Mouse (Mus musculus) limb, embryonic 12.5 days (tissue): ENCODE measurements around the gene Taar4. TPM values are rescaled to one million over a fixed set of nuclear protein-coding genes. Genes with fewer than 3 reads are reported as not detected.

Experiments used
- ATAC-seq: fragments of 200-750 bp; cut with Nextera tagmentation; 2 replicates; pipeline ENCODE4 v1.8.0; 2017; ENCODE audit warnings: low read depth, moderate TSS enrichment; ENCODE audit not compliant: insufficient number of reproducible peaks, insufficient read depth, low FRiP score, low TSS enrichment
- H3K27ac ChIP-seq: fragments of 300-500 bp; sonication (generic); 2 replicates; pipeline ENCODE4 v1.5.1; 2016; ENCODE audit warnings: mild to moderate bottlenecking, moderate library complexity
- H3K27me3 ChIP-seq: fragments of 300-500 bp; sonication (generic); 2 replicates; pipeline ENCODE4 v1.6.1; 2016; ENCODE audit warnings: mild to moderate bottlenecking, moderate library complexity
- H3K36me3 ChIP-seq: fragments of 300-500 bp; sonication (generic); 2 replicates; pipeline ENCODE4 v1.6.1; 2016; ENCODE audit warnings: mild to moderate bottlenecking, moderate library complexity
- H3K4me1 ChIP-seq: fragments of 300-500 bp; sonication (generic); replicated peaks from 2 replicates; pipeline ENCODE4 v1.6.1; 2016
- H3K4me2 ChIP-seq: fragments of 300-500 bp; sonication (generic); 2 replicates; pipeline ENCODE4 v1.6.1; 2016; ENCODE audit warnings: mild to moderate bottlenecking, moderate library complexity
- H3K4me3 ChIP-seq: fragments of 300-500 bp; sonication (generic); replicated peaks from 2 replicates; pipeline ENCODE4 v1.5.1; 2016; ENCODE audit warnings: mild to moderate bottlenecking
- H3K9ac ChIP-seq: fragments of 300-500 bp; sonication (generic); replicated peaks from 2 replicates; pipeline ENCODE4 v1.6.1; 2016; ENCODE audit warnings: mild to moderate bottlenecking, moderate library complexity
- H3K9me3 ChIP-seq: fragments of 300-500 bp; sonication (generic); 2 replicates; pipeline ENCODE4 v1.6.1; 2016; ENCODE audit warnings: mild to moderate bottlenecking, moderate library complexity
- WGBS: fragments of 180-500 bp; shearing (Covaris S2); methylation state at CpG from one replicate; pipeline ENCODE4 v1.1.7; 2016; 5-methylcytosine and 5-hydroxymethylcytosine counted together
- polyA plus RNA-seq: library from polyadenylated mRNA; unstranded; fragments of >200 nt; fragmentation: Nextera tagmentation; extraction: Ambion mirVana; gene quantifications from 2 replicates; pipeline ENCODE4 v1.2.1, GENCODE M21; 2016

The Taar4 gene
- not detected in 2 replicates for polyA plus RNA-seq

- Histone ChIP-seq H3K4me3 (no peak within 1 kb of the TSS), H3K9ac (no peak within 1 kb of the TSS), H3K4me1 (no peaks in the 10 kb centered on the region), H3K36me3 (no peaks in the 10 kb centered on the region), H3K9me3 (no peaks in the 10 kb centered on the region), H3K4me2 (no peak within 1 kb of the TSS), H3K27ac (no peak within 1 kb of the TSS), H3K27me3 (no peaks in the 10 kb centered on the region)
- ATAC-seq, result no peak
- WGBS, result 89% methylated on average over 13 of the region's 13 CpGs
Observed at GRCm38 (mm10) chr10:23960444-23960915, at the start of gene Taar4. Gene Taar4, plus strand, starts transcription at chr10:23960494.

GRCm38 (mm10) chr10:23920056-23920455, 40.2 kb upstream of the Taar4 start, which contains the start of gene Taar1:
Gene Taar1, plus strand, starts transcription at chr10:23920356.
- no peaks in the 10 kb centered on the region for H3K9me3 ChIP-seq
- WGBS, result 93% methylated on average over 4 of the region's 4 CpGs
- H3K4me2 ChIP-seq, result no peak within 1 kb of the TSS
- H3K4me1 ChIP-seq, result no peaks in the 10 kb centered on the region
- H3K27ac ChIP-seq, result no peak within 1 kb of the TSS
- H3K27me3 ChIP-seq, result no peaks in the 10 kb centered on the region
- no peak within 1 kb of the TSS for H3K4me3 ChIP-seq
- H3K36me3 ChIP-seq, result no peaks in the 10 kb centered on the region
- ATAC-seq, result no peak
- no peak within 1 kb of the TSS for H3K9ac ChIP-seq

- no peaks in the 10 kb centered on the region for H3K27me3 ChIP-seq
- H3K4me2 ChIP-seq, result no peak overlapping the region
- no peak for ATAC-seq
- H3K4me1 ChIP-seq, result no peaks in the 10 kb centered on the region
- H3K9me3 ChIP-seq, result no peaks in the 10 kb centered on the region
- H3K4me3 ChIP-seq, result no peak overlapping the region
- no peaks in the 10 kb centered on the region for H3K36me3 ChIP-seq
- H3K9ac ChIP-seq, result no peak overlapping the region
- H3K27ac ChIP-seq, result no peak overlapping the region
- WGBS, result 79% methylated on average over 3 of the region's 3 CpGs
Observed at GRCm38 (mm10) chr10:23922468-23922867, 37.8 kb upstream of the Taar4 start.

- no peaks in the 10 kb centered on the region for H3K27me3 ChIP-seq
- H3K9ac ChIP-seq, result no peak overlapping the region
- no peak overlapping the region for H3K4me2 ChIP-seq
- no peak for ATAC-seq
- no peaks in the 10 kb centered on the region for H3K36me3 ChIP-seq
- no peaks in the 10 kb centered on the region for H3K9me3 ChIP-seq
- H3K4me1 ChIP-seq, result no peaks in the 10 kb centered on the region
- H3K27ac ChIP-seq, result no peak overlapping the region
- 93% methylated on average over 2 of the region's 2 CpGs for WGBS
- H3K4me3 ChIP-seq, result no peak overlapping the region
Observed at GRCm38 (mm10) chr10:23923941-23924340, 36.4 kb upstream of the Taar4 start.

GRCm38 (mm10) chr10:23937613-23938012, 22.7 kb upstream of the Taar4 start:
- H3K36me3 ChIP-seq, result no peaks in the 10 kb centered on the region
- WGBS, result 23% methylated on average over 4 of the region's 4 CpGs
- no peak overlapping the region for H3K4me3 ChIP-seq
- no peak overlapping the region for H3K4me2 ChIP-seq
- no peaks in the 10 kb centered on the region for H3K27me3 ChIP-seq
- no peak for ATAC-seq
- no peak overlapping the region for H3K27ac ChIP-seq
- no peaks in the 10 kb centered on the region for H3K4me1 ChIP-seq
- no peak overlapping the region for H3K9ac ChIP-seq
- H3K9me3 ChIP-seq, result no peaks in the 10 kb centered on the region

- no peaks in the 10 kb centered on the region for H3K36me3 ChIP-seq
- no peak within 1 kb of the TSS for H3K4me3 ChIP-seq
- no peak within 1 kb of the TSS for H3K27ac ChIP-seq
- ATAC-seq, result no peak
- no peaks in the 10 kb centered on the region for H3K27me3 ChIP-seq
- no peaks in the 10 kb centered on the region for H3K4me1 ChIP-seq
- no peak within 1 kb of the TSS for H3K9ac ChIP-seq
- no peaks in the 10 kb centered on the region for H3K9me3 ChIP-seq
- no peak within 1 kb of the TSS for H3K4me2 ChIP-seq
- 59% methylated on average over 6 of the region's 6 CpGs for WGBS
Observed at GRCm38 (mm10) chr10:23938312-23938711, 22.0 kb upstream of the Taar4 start, which contains the start of gene Taar2. Gene Taar2, plus strand, starts transcription at chr10:23938572.

GRCm38 (mm10) chr10:23942465-23942864, 17.8 kb upstream of the Taar4 start:
- WGBS, result 80% methylated on average over 5 of the region's 5 CpGs
- Histone ChIP-seq H3K4me3 (no peak overlapping the region), H3K9me3 (no peaks in the 10 kb centered on the region), H3K4me1 (no peaks in the 10 kb centered on the region), H3K36me3 (no peaks in the 10 kb centered on the region), H3K27ac (no peak overlapping the region), H3K4me2 (no peak overlapping the region), H3K9ac (no peak overlapping the region), H3K27me3 (no peaks in the 10 kb centered on the region)
- no peak for ATAC-seq

- Histone ChIP-seq H3K36me3 (no peaks in the 10 kb centered on the region), H3K9me3 (no peaks in the 10 kb centered on the region), H3K4me3 (no peak overlapping the region), H3K4me2 (no peak overlapping the region), H3K4me1 (0 out of 2 replicates have a peak, but pooled peaks cover 4% of the 10 kb centered on the region), H3K9ac (no peak overlapping the region), H3K27me3 (no peaks in the 10 kb centered on the region), H3K27ac (no peak overlapping the region)
- WGBS, result 65% methylated on average over 7 of the region's 7 CpGs
- no peak for ATAC-seq
Observed at GRCm38 (mm10) chr10:23948026-23948425, 12.3 kb upstream of the Taar4 start.

- no peaks in the 10 kb centered on the region for H3K27me3 ChIP-seq
- 87% methylated on average over 16 of the region's 16 CpGs for WGBS
- H3K4me1 ChIP-seq, result 0 out of 2 replicates have a peak, but pooled peaks cover 4% of the 10 kb centered on the region
- no peak within 1 kb of the TSS for H3K4me3 ChIP-seq
- no peak within 1 kb of the TSS for H3K27ac ChIP-seq
- H3K4me2 ChIP-seq, result no peak within 1 kb of the TSS
- no peak within 1 kb of the TSS for H3K9ac ChIP-seq
- H3K36me3 ChIP-seq, result no peaks in the 10 kb centered on the region
- ATAC-seq, result no peak
- no peaks in the 10 kb centered on the region for H3K9me3 ChIP-seq
Observed at GRCm38 (mm10) chr10:23949508-23950005, 10.7 kb upstream of the Taar4 start, which contains the start of gene Taar3. Gene Taar3, plus strand, starts transcription at chr10:23949558.

- H3K9ac ChIP-seq, result no peak overlapping the region
- H3K4me1 ChIP-seq, result 0 out of 2 replicates have a peak, but pooled peaks cover 4% of the 10 kb centered on the region
- WGBS, result 85% methylated on average over 6 of the region's 6 CpGs
- no peak for ATAC-seq
- no peak overlapping the region for H3K27ac ChIP-seq
- no peaks in the 10 kb centered on the region for H3K27me3 ChIP-seq
- no peak overlapping the region for H3K4me2 ChIP-seq
- no peak overlapping the region for H3K4me3 ChIP-seq
- H3K9me3 ChIP-seq, result no peaks in the 10 kb centered on the region
- H3K36me3 ChIP-seq, result no peaks in the 10 kb centered on the region
Observed at GRCm38 (mm10) chr10:23951714-23952113, 8.6 kb upstream of the Taar4 start.

GRCm38 (mm10) chr10:23959071-23959470, 1.2 kb upstream of the Taar4 start:
- Histone ChIP-seq H3K27me3 (no peaks in the 10 kb centered on the region), H3K9ac (no peak overlapping the region), H3K4me3 (no peak overlapping the region), H3K4me2 (no peak overlapping the region), H3K4me1 (no peaks in the 10 kb centered on the region), H3K36me3 (no peaks in the 10 kb centered on the region), H3K9me3 (no peaks in the 10 kb centered on the region), H3K27ac (no peak overlapping the region)
- 57% methylated on average over 3 of the region's 3 CpGs for WGBS
- no peak for ATAC-seq

- Histone ChIP-seq H3K4me2 (no peak overlapping the region), H3K4me1 (no peaks in the 10 kb centered on the region), H3K27me3 (no peaks in the 10 kb centered on the region), H3K36me3 (no peaks in the 10 kb centered on the region), H3K9ac (no peak overlapping the region), H3K27ac (no peak overlapping the region), H3K4me3 (no peak overlapping the region), H3K9me3 (no peaks in the 10 kb centered on the region)
- 49% methylated on average over 3 of the region's 3 CpGs for WGBS
- no peak for ATAC-seq
Observed at GRCm38 (mm10) chr10:23963444-23963843, 3.1 kb downstream of the Taar4 start.
